Mouse (Mus musculus) cerebellum, adult 11-12 months (tissue): ENCODE measurements at regions not wholly inside any gene's neighbourhood (a gene's known extent, or its start where the extent isn't known, plus 50 kb on each side); places are given as distances from the start of the nearest gene placed in this dataset.

Experiments
- DNase-seq: peaks from one replicate; pipeline ENCODE4 v3.0.0; 2022

GRCm38 (mm10) chr15:10767535-10767934 lies 53.1 kb upstream of the Rai14 start:
- DNase-seq = no peak

- no peak for DNase-seq
Measured at GRCm38 (mm10) chr15:10770410-10771310, 56.2 kb upstream of the Rai14 start.

- DNase-seq = no peak
Measured at GRCm38 (mm10) chr15:10771311-10771690, 56.9 kb upstream of the Rai14 start.

GRCm38 (mm10) chr15:10779941-10780620 lies 65.7 kb upstream of the Rai14 start:
- no peak for DNase-seq

GRCm38 (mm10) chr15:10789371-10789770 lies 74.9 kb upstream of the Rai14 start:
- no peak for DNase-seq

GRCm38 (mm10) chr15:10790862-10791497 lies 76.6 kb upstream of the Rai14 start:
- no peak for DNase-seq

GRCm38 (mm10) chr15:10791516-10792112 lies 77.2 kb upstream of the Rai14 start:
- no peak for DNase-seq

- no peak for DNase-seq
Measured at GRCm38 (mm10) chr15:10792156-10792555, 77.7 kb upstream of the Rai14 start.

GRCm38 (mm10) chr15:10795126-10795792 lies 80.8 kb upstream of the Rai14 start:
- DNase-seq = no peak

- no peak for DNase-seq
Measured at GRCm38 (mm10) chr15:10799656-10800055, 85.2 kb upstream of the Rai14 start.

- no peak for DNase-seq
Measured at GRCm38 (mm10) chr15:10814195-10814594, 99.8 kb upstream of the Rai14 start.

- no peak for DNase-seq
Measured at GRCm38 (mm10) chr15:10814709-10815108, 100.3 kb upstream of the Rai14 start.

- no peak for DNase-seq
Measured at GRCm38 (mm10) chr15:10816213-10816621, 101.8 kb upstream of the Rai14 start.

- DNase-seq = no peak
Measured at GRCm38 (mm10) chr15:10818216-10818615, 103.8 kb upstream of the Rai14 start.

- no peak for DNase-seq
Measured at GRCm38 (mm10) chr15:10818706-10819105, 104.3 kb upstream of the Rai14 start.

GRCm38 (mm10) chr15:10823933-10824332 lies 109.5 kb upstream of the Rai14 start:
- no peak for DNase-seq

- DNase-seq = no peak
Measured at GRCm38 (mm10) chr15:10829588-10829987, 115.2 kb upstream of the Rai14 start.

GRCm38 (mm10) chr15:10830478-10830877 lies 116.1 kb upstream of the Rai14 start:
- DNase-seq = no peak

- no peak for DNase-seq
Measured at GRCm38 (mm10) chr15:10831106-10831505, 116.7 kb upstream of the Rai14 start.

GRCm38 (mm10) chr15:10832331-10832730 lies 117.9 kb upstream of the Rai14 start:
- DNase-seq = no peak

GRCm38 (mm10) chr15:10833866-10834571 lies 118.1 kb upstream of the C1qtnf3 start:
- no peak for DNase-seq
